Mouse (Mus musculus): ENCODE measurements around the gene Cnpy1. TPM values are rescaled to one million over a fixed set of nuclear protein-coding genes. Genes with fewer than 3 reads are reported as not detected.

Cnpy1 gene
- polyA plus RNA-seq, 1 experiment: 0.07 TPM

DNA sequence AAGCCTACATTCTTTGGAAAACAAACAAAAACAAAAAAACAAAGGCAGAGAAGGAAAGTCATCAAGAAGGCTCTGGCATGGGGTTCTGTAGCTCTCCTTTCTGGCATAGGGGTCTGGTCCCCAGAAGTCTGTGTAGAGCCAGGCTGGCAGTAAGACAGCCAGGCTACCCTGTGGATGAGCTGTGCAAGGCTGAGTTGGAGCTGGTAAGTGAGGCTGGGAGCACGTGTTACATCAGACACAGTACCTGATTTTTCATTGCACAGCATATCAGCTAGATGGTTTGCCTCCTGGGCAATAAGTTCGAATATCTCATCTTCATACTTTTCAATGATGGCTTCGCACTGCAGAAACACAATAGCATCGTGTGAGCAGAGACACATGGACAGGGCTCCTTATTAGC, 38.6 kb downstream of the Cnpy1 start:
- TF ChIP-seq POLR2A (IDR thresholded peaks at IDR 0.05; ENCODE audit: control insufficient read depth, low read depth, low read length) (no peak), CTCF (IDR thresholded peaks at IDR 0.05; ENCODE audit: control insufficient read depth, insufficient read depth, insufficient replicate concordance, low read depth, low read length) (no peak)
- H3K27ac ChIP-seq (ENCODE audit: control insufficient read depth, insufficient read depth, low read depth, low read length): no peak overlapping the region

DNA sequence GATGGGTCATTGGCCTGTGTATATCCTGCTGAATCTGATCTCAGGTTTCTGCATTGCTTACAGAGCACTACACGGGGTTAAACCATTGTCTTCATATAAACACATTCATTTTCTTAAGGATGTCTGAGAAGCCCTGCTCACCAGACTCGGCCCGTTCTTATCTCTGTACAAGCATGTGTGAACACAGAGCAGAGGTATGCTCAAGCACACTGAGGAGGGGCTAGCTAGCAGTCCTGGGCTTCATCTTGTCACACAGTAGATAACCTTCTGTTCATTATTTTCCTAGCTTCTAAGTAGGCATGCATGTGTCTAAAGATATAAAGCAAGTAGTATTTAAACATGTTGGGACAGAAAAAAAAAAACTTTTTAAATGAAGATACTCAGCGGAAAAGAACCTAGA, 39.2 kb downstream of the Cnpy1 start:
- H3K36me3 ChIP-seq (ENCODE audit: control insufficient read depth, insufficient read depth, low read length): no peaks in the 10 kb centered on the region
- TF ChIP-seq POLR2A (IDR thresholded peaks at IDR 0.05; ENCODE audit: control insufficient read depth, low read depth, low read length): no peak
- no peak for TF ChIP-seq CTCF (IDR thresholded peaks at IDR 0.05; ENCODE audit: control insufficient read depth, insufficient read depth, insufficient replicate concordance, low read depth, low read length)
- H3K4me3 ChIP-seq (ENCODE audit: control insufficient read depth, low read depth, low read length): no peak overlapping the region
- no peak overlapping the region for H3K27ac ChIP-seq (ENCODE audit: control insufficient read depth, insufficient read depth, low read depth, low read length)
- H3K27me3 ChIP-seq (ENCODE audit: control insufficient read depth, insufficient read depth, low read length): no peaks in the 10 kb centered on the region; the same call in 1 of the 2 replicates
- peaks cover 8% of the 10 kb centered on the region for H3K4me1 ChIP-seq (ENCODE audit: control insufficient read depth, insufficient read depth, low read length)

More for the DNA sequence above, 38.6 kb downstream of the Cnpy1 start:
- Histone ChIP-seq H3K27me3 (ENCODE audit: control insufficient read depth, insufficient read depth, low read length) (no peaks in the 10 kb centered on the region; the same call in 1 of the 2 replicates), H3K4me1 (ENCODE audit: control insufficient read depth, insufficient read depth, low read length) (peaks cover 8% of the 10 kb centered on the region), H3K4me3 (ENCODE audit: control insufficient read depth, low read depth, low read length) (no peak overlapping the region), H3K36me3 (ENCODE audit: control insufficient read depth, insufficient read depth, low read length) (no peaks in the 10 kb centered on the region)

DNA sequence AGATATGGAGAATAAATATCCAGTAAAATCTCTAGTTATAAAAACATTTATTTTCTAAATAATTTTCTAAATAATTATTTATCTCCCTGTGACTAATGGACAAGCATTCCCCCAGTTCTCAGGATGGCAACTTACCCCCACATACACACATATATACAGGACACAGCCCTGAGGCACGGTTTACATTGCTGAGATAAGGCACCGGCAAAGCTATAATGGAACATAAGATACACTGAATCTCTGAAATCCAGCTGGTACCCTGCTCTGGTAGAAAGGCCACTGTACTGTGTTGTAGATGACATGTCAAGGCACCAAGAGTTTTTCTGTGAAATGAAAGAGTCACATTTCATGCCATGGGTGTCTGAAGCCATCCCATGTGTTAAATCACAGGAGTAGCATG, 40.9 kb downstream of the Cnpy1 start:
- no peak overlapping the region for H3K27ac ChIP-seq (ENCODE audit: control insufficient read depth, insufficient read depth, low read depth, low read length)
- no peaks in the 10 kb centered on the region for H3K27me3 ChIP-seq (ENCODE audit: control insufficient read depth, insufficient read depth, low read length)
- H3K4me3 ChIP-seq (ENCODE audit: control insufficient read depth, low read depth, low read length): no peak overlapping the region
- TF ChIP-seq CTCF (IDR thresholded peaks at IDR 0.05; ENCODE audit: control insufficient read depth, insufficient read depth, insufficient replicate concordance, low read depth, low read length) (no peak), POLR2A (IDR thresholded peaks at IDR 0.05; ENCODE audit: control insufficient read depth, low read depth, low read length) (no peak)
- peaks cover 2% of the 10 kb centered on the region; the same call in 1 of the 2 replicates for H3K4me1 ChIP-seq (ENCODE audit: control insufficient read depth, insufficient read depth, low read length)
- no peaks in the 10 kb centered on the region for H3K36me3 ChIP-seq (ENCODE audit: control insufficient read depth, insufficient read depth, low read length)

DNA sequence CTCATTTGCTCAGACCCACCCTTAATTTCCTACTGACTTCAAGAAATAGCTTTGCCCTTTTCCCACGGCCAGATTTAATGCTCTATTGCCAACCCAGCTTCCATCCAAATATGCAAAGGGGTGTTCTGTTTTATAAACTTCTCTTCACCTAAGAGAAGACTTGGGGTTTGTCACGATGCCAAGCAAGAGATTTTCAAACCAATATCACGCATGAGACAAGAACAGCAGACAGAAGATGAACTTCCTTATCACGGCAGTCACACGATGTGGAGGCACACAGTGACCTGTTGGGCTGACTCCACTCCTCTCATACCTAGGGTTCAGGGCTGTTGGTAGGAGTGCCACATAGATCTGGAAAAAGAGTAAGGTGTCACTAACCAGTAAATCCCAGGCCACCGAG, 42.5 kb downstream of the Cnpy1 start:
- H3K36me3 ChIP-seq (ENCODE audit: control insufficient read depth, insufficient read depth, low read length): no peaks in the 10 kb centered on the region
- H3K27me3 ChIP-seq (ENCODE audit: control insufficient read depth, insufficient read depth, low read length): no peaks in the 10 kb centered on the region
- no peak overlapping the region for H3K4me3 ChIP-seq (ENCODE audit: control insufficient read depth, low read depth, low read length)
- no peak overlapping the region for H3K27ac ChIP-seq (ENCODE audit: control insufficient read depth, insufficient read depth, low read depth, low read length)
- TF ChIP-seq CTCF (IDR thresholded peaks at IDR 0.05; ENCODE audit: control insufficient read depth, insufficient read depth, insufficient replicate concordance, low read depth, low read length): no peak
- TF ChIP-seq POLR2A (IDR thresholded peaks at IDR 0.05; ENCODE audit: control insufficient read depth, low read depth, low read length): no peak
- H3K4me1 ChIP-seq (ENCODE audit: control insufficient read depth, insufficient read depth, low read length): no peaks in the 10 kb centered on the region

DNA sequence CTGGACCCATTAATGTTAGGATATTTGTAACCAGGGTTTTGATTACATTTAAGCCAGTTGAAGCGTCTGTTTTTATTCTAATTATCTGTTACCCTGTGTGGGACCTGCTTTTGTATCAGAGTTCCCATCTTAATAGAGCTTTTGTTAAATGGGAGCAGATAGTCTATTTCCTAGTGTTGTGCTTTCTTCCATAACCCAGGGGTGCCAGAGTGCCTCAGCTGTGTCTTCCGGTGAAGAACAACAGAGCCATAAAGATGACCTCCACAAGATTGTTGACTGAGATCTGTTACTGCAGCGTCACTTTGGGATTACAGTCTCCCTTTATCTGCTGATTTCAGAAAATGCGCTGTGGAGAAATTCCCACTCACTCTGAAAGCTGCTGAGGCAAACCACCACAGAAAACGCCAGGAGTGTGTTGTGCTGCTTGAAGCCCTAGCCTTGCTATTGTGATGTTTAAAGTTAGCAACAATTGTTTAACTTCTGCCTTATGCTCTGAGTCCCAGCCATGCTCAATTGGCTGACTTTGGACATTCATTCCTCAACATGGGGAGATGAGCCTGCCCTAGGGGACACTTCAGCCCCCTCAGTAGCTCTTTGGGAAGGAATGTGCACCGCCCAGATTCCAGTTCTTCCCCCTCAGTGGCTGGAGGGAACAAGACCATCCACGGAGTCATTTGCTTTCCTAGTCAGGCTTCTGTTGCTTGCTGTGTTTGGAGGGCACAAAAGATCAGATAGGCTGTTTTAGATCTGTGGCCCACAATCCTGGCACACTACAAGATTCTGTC, 46.3 kb downstream of the Cnpy1 start:
- no peaks in the 10 kb centered on the region for H3K36me3 ChIP-seq (ENCODE audit: control insufficient read depth, insufficient read depth, low read length)
- no peak overlapping the region for H3K27ac ChIP-seq (ENCODE audit: control insufficient read depth, insufficient read depth, low read depth, low read length)
- H3K4me3 ChIP-seq (ENCODE audit: control insufficient read depth, low read depth, low read length): no peak overlapping the region
- H3K27me3 ChIP-seq (ENCODE audit: control insufficient read depth, insufficient read depth, low read length): no peaks in the 10 kb centered on the region
- no peak for TF ChIP-seq POLR2A (IDR thresholded peaks at IDR 0.05; ENCODE audit: control insufficient read depth, low read depth, low read length)
- no peak for TF ChIP-seq CTCF (IDR thresholded peaks at IDR 0.05; ENCODE audit: control insufficient read depth, insufficient read depth, insufficient replicate concordance, low read depth, low read length)
- H3K4me1 ChIP-seq (ENCODE audit: control insufficient read depth, insufficient read depth, low read length): no peaks in the 10 kb centered on the region

DNA sequence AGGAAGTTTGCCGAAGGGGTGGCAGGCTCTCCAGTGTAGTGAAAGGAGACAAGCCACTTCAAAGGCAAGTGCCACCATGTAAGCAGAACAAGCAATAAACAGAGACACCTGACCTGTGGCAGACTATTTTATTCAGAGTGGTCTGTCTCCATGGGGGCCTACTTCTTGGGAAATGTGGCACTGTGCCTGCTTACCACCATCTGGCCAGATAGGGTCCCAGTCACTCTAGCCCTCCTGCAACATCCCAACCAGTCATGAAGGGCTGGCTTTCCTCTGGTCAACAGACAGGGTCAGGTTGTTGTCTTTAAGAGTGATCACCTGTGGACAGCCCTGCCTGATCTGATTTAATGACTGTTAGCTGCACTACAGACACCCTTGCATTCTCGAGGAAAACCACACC, 50.1 kb downstream of the Cnpy1 start:
- Histone ChIP-seq H3K36me3 (ENCODE audit: control insufficient read depth, insufficient read depth, low read length) (no peaks in the 10 kb centered on the region), H3K4me1 (ENCODE audit: control insufficient read depth, insufficient read depth, low read length) (no peaks in the 10 kb centered on the region), H3K27me3 (ENCODE audit: control insufficient read depth, insufficient read depth, low read length) (no peaks in the 10 kb centered on the region), H3K27ac (ENCODE audit: control insufficient read depth, insufficient read depth, low read depth, low read length) (no peak overlapping the region), H3K4me3 (ENCODE audit: control insufficient read depth, low read depth, low read length) (no peak overlapping the region)
- TF ChIP-seq CTCF (IDR thresholded peaks at IDR 0.05; ENCODE audit: control insufficient read depth, insufficient read depth, insufficient replicate concordance, low read depth, low read length) (no peak), POLR2A (IDR thresholded peaks at IDR 0.05; ENCODE audit: control insufficient read depth, low read depth, low read length) (no peak)

DNA sequence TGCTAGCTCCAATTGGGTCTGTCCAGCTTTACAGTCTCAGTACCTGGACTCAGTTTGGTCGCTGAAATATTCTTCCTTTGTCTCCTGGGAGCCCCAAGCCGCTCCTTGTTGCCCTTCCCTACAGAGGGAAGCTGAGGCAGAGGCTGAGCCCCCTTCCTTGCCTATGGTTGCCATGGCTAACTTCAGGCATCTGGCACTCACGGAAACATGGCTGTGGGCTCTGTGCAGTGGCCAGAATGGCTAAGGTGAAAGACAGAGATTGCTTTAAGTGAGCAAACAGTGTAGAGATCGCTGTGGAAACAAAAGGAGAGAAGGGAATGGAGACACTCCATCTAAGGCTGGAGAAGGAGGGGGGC, 53.5 kb downstream of the Cnpy1 start:
- Histone ChIP-seq H3K4me1 (ENCODE audit: control insufficient read depth, insufficient read depth, low read length) (no peaks in the 10 kb centered on the region), H3K4me3 (ENCODE audit: control insufficient read depth, low read depth, low read length) (no peak overlapping the region), H3K27me3 (ENCODE audit: control insufficient read depth, insufficient read depth, low read length) (no peaks in the 10 kb centered on the region), H3K27ac (ENCODE audit: control insufficient read depth, insufficient read depth, low read depth, low read length) (no peak overlapping the region), H3K36me3 (ENCODE audit: control insufficient read depth, insufficient read depth, low read length) (no peaks in the 10 kb centered on the region)
- no peak for TF ChIP-seq CTCF (IDR thresholded peaks at IDR 0.05; ENCODE audit: control insufficient read depth, insufficient read depth, insufficient replicate concordance, low read depth, low read length)
- TF ChIP-seq POLR2A (IDR thresholded peaks at IDR 0.05; ENCODE audit: control insufficient read depth, low read depth, low read length): no peak

Data from testis, adult 2 months (tissue).